Mouse (Mus musculus) layer of hippocampus, adult 9-11 months (tissue): ENCODE data around the gene Pnmal1.
A peak's percentile ranks its signal among the peaks of the same experiment; 100 is the strongest.

ENCODE experiments used
- DNase-seq: peaks from one replicate; pipeline ENCODE4 v3.0.0; 2022

Pnmal1 gene

DNA sequence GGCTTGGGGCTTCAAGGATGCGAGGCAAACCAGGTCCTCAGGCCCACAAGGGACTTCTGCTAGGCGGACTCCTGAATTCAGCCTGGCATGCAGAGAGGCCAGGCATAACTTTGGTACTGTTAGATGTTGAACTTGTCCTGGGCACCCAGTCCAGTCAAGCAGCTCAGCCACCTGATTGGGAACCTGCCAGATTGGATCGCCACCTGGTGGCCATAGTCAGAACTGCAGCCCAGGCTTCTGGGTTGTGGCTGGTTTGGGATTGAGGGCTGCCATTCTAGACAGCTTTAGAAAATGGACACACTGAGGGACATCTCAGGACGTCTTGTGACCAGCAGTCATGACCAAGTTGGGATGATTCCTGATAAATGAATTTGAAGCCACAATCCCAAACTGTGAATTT, 40.2 kb downstream of the Pnmal1 start:
- DNase-seq = peak; percentile 74

DNA sequence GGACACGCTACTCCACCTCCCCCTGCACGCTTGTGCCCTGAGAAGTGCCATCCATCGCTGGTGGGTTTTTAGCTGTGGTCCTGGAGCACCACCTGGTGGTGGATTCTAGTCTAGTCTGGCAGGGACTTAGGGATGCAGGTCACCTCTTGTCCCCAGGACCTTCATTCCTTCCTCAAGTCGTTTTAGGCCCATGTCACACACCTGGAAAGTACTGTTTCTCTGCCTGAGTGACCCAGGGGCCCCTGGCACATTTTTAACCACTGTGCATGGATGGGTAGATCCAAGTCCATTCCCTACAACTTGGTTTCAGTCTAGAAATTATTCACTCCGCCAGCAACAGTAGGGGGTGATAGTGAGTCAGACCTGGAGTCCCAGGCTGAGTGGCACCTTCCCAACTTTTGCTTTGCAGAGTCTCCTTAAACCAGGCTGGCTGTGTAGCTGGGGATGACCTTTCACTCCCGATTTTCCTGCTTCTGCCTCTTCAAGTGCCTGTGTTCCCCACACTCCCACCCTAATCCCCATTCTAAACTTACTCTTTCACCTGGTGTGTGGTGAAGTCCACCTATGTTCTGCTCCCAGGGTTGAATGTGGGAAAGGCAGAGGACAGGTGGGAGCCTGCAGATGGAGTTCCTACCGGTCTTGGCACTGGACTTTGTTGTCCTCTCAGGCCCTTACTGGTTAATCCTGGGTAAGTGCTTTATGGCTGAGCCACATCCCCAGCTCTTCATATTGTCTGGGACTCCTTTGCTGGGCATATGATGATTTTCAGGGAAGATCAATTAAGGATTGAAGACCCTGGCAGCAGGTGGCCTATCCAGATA, 43.1 kb downstream of the Pnmal1 start:
- DNase-seq = peak; percentile 84

DNA sequence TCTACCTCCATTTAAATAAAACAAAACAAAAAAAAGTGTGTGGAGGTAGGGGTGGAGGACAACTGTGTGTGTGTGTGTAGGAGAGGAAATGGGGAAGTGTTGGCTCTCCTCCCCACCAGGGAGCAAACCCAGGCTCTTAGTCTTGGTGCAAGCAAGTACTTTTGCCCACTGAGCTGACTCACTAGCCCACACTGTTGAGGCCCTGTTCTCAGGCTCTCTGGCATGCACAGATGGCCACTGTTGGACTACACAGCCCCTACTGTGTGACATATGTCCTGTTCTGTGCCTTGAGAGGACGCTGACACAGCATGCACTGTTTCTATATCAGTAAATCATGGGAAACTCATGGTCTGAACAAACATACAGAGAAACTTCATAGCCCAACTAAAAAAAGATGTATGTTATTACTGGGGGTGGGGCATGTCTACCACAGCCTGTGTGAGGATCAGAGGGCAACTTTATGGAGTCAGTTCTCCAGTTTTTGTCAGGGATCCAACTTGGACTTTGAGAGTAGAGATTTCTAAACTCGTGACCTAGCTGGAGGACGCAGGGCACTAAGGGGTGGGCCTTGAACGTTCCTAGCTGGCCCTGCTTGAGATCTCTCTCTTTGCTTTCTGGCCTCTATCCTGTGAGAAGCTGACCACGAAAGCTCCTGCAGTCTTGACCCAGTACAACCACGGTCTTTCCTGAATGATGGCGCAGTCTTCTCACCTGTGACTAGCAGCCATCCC, 43.9 kb downstream of the Pnmal1 start:
- DNase-seq = peak; percentile 56

DNA sequence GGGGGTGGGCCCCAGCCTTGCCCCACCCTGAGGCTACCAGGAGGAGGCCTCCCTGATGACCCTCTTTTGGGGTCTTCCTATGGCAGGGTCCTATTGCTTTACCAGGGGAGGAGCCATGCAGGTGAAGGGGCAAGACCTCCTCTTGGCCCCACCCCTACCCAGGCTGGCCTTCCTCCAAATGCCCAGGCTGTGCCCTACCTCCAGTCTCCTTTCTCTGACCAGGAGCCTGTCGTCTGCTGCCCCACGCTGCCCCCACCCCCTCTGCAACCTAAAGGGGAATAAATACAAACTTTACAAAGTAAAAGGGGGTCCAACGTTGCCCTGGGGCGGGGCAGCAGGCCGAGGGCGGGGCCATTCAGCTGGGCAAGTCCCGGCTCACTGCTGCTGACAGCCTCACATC, 45.2 kb downstream of the Pnmal1 start:
- no peak for DNase-seq

DNA sequence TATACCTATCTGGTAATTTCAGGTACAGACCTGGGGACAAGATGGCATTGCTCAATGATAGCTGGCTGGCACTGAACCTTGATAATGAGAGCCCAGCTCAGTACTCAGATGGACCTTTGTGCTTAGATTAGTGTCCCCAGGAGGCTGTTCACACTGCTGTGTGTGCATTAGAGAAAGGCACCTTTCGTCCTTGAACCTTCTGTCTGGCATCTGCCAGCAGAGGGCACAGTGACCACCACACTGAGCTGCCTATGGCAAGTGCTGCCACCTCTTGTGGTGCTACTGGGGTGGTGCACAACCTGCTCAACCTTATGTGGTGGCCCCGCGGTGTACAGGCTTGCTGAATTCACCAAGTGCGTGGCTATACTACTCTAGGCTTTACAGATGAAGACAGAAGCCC, 47.8 kb downstream of the Pnmal1 start:
- no peak for DNase-seq

DNA sequence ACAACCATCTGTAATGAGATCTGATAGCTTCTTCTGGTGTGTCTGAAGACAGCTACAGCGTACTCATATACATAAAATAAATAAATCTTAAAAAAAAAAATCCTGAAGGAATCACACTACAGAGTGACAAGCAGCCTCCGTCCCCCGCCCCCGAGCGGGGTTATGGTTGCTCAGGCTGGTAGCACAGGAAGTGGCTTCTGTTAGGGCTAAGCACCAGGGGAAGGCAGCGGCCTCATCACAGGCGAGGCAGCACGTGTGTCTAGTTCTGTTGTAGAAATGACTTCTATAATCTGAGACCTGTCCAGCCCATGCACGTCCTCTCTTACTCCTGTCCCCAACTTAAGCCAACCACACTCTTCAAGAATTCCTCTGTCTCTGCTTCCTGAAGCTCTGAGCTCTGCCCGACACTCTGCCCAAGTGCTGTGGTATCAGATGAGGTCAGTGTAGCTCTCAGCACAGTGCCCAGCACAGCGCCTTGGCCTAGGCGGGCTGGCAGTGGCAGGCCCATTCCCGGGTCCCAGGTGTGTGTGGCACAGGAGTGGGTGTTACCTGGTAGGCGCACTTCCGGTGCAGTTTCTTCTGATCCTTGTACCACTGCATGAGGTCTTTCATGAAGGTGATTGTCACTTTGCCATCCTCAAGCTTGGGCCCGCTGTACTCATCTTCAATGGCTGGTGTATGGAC, 50.0 kb downstream of the Pnmal1 start:
- no peak for DNase-seq

DNA sequence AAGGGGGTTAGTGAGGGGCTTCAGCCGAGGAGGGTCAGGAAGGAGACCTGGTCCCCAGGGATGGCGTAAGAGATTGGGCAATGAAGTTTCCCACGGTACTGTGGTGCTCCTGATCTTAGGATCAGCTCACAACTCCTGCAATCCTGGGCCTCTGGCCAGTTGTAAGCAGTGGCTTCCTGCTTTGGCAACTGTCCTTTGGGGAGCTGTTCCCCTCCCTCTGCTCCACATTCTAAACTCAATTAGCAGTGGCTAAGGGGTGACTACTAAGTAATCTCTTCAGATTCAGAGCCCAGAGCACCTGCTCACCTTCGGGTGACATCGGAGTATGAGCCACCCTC, 50.5 kb downstream of the Pnmal1 start:
- no peak for DNase-seq

DNA sequence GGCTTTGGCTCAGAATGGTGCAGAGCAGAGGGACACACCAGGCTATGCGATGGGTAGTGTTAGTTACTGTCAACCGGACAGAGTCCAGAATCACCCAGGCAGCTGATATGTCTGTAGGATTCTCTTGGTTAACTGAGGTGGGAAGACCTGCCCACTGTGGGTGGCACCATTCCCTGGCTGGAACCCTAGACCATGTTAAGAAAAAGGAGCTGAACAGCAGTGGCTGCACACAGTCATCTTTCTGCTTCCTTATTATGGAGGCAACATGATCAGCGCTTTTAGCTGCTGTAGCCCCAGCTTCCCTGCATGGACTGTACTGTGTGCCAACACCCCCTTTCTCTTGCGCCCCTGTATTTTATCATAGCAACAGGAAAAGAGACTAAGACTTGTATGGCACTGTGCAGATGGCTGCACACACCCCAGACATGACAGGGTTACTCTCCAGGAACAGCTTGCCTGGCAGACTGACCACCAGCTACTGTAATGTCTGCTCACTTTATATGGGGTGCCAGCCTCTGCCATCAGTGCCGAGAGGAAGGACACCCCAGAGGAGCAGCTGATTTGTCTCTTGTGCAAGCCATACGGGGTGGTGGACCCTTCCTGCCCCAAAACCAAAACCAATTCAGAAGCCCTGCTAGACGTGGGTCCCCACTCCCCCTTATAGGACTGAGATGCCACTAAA, 52.6 kb downstream of the Pnmal1 start:
- DNase-seq = no peak
